In the genomic region with DNA sequence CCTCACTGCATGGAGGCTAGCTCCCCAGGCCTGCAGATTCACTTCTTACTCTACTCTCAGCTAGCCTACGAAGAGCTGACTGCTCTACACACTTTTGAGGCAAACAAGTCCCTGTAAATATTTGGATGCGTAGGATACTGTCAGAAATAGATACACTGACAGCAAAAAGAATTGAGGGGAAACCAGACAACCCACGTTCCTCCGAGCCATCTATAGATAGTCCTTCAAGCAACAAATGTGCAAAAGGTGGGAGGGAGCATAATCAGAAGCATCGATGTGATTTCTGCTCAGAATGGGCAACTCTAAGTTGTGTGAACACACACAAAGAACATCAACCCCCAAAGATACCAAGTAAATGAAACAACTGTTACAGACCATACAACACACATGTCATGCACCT, we compare ENCODE assay signal across 19 mouse cellular contexts.
"Had no signal": no experiment of that assay in that cellular context is flagged by ENCODE, and none has a peak within 500 bp of the region (broad histone marks: within the 10 kb centered on the region; RNA-seq: fewer than 3 reads in every experiment).

No protein-coding gene starts in this region.

- ATAC-seq: forebrain, postnatal 0 days; hindbrain, postnatal 0 days; intestine, embryonic 16.5 days had no signal

- DNase-seq: forebrain, postnatal 0 days; gastrocnemius, postnatal 14 days; gastrocnemius, postnatal 36 days; heart, adult 11 months; heart, adult 2 months; heart, postnatal 14 days; heart, postnatal 36 days; kidney, adult 11 months; kidney, adult 2 months; kidney, adult 9 months; kidney, postnatal 14 days; kidney, postnatal 36 days; layer of hippocampus, adult 9-11 months; layer of hippocampus, postnatal 36 days; left cerebral cortex, postnatal 4 days; liver; liver, embryonic 13.5 days had no signal
